Mouse (Mus musculus) intestine, embryonic 16.5 days (tissue): ENCODE data around the gene Kcnk10. TPM values are rescaled to one million over a fixed set of nuclear protein-coding genes. Genes with fewer than 3 reads are reported as not detected.

Experiments used
- ATAC-seq: fragments of 200-750 bp; cut with Nextera tagmentation; 2 replicates; pipeline ENCODE4 v1.8.0; 2017; ENCODE audit warnings: moderate TSS enrichment, moderate library complexity
- H3K27ac ChIP-seq: fragments of 300-500 bp; sonication (generic); 2 replicates; pipeline ENCODE4 v1.5.1; 2014; ENCODE audit warnings: mild to moderate bottlenecking, low read length
- H3K27me3 ChIP-seq: fragments of 300-500 bp; sonication (generic); replicated peaks from 2 replicates; pipeline ENCODE4 v1.6.1; 2014; ENCODE audit warnings: low read length, control low read depth, mixed read lengths; ENCODE audit not compliant: control insufficient read depth, insufficient read depth
- H3K36me3 ChIP-seq: fragments of 300-500 bp; sonication (generic); 2 replicates; pipeline ENCODE4 v1.6.1; 2014; ENCODE audit warnings: low read length, control low read depth; ENCODE audit not compliant: control insufficient read depth, insufficient read depth
- H3K4me1 ChIP-seq: fragments of 300-500 bp; sonication (generic); 2 replicates; pipeline ENCODE4 v1.6.1; 2014; ENCODE audit warnings: low read length, control low read depth, mixed read lengths; ENCODE audit not compliant: control insufficient read depth, insufficient read depth
- H3K4me2 ChIP-seq: fragments of 300-500 bp; sonication (generic); 2 replicates; pipeline ENCODE4 v1.6.1; 2014; ENCODE audit warnings: low read depth, low read length, control low read depth
- H3K4me3 ChIP-seq: fragments of 300-500 bp; sonication (generic); 2 replicates; pipeline ENCODE4 v1.5.1; 2014; ENCODE audit warnings: mild to moderate bottlenecking, low read length
- H3K9ac ChIP-seq: fragments of 300-500 bp; sonication (generic); 2 replicates; pipeline ENCODE4 v1.6.1; 2014; ENCODE audit warnings: low read depth, low read length
- H3K9me3 ChIP-seq: fragments of 300-500 bp; sonication (generic); 2 replicates; pipeline ENCODE4 v1.6.1; 2016; ENCODE audit warnings: low read length, control low read depth; ENCODE audit not compliant: control insufficient read depth
- WGBS: fragments of 180-500 bp; shearing (Covaris S2); extraction: QIAGEN DNeasy Blood & Tissue Kit; methylation state at CpG from one replicate; pipeline ENCODE4 v1.1.7; 2014; 5-methylcytosine and 5-hydroxymethylcytosine counted together
- polyA plus RNA-seq: library from polyadenylated mRNA; unstranded; fragments of >200 nt; fragmentation: Nextera tagmentation; extraction: Ambion mirVana; gene quantifications from 2 replicates; pipeline ENCODE4 v1.2.1, GENCODE M21; 2015

Gene Kcnk10
- polyA plus RNA-seq, 1 experiment from 2014 or later: 1.1 TPM

- H3K27ac ChIP-seq: no peak overlapping the region
- H3K27me3 ChIP-seq: no peaks in the 10 kb centered on the region
- ATAC-seq: no peak
- H3K9me3 ChIP-seq: no peaks in the 10 kb centered on the region
- H3K9ac ChIP-seq: no peak overlapping the region
- H3K36me3 ChIP-seq: no peaks in the 10 kb centered on the region
- no peak overlapping the region for H3K4me2 ChIP-seq
- H3K4me1 ChIP-seq: no peaks in the 10 kb centered on the region
- WGBS: 57% methylated on average over 4 of the region's 4 CpGs
- H3K4me3 ChIP-seq: no peak overlapping the region
These were observed 181.5 kb downstream of the Kcnk10 start for GRCm38 (mm10) chr12:98396586-98396985.

GRCm38 (mm10) chr12:98394115-98394514, 184.0 kb downstream of the Kcnk10 start:
- Histone ChIP-seq H3K4me2 (no peak overlapping the region), H3K9ac (no peak overlapping the region), H3K36me3 (no peaks in the 10 kb centered on the region), H3K9me3 (no peaks in the 10 kb centered on the region), H3K27ac (no peak overlapping the region), H3K27me3 (no peaks in the 10 kb centered on the region), H3K4me3 (no peak overlapping the region), H3K4me1 (no peaks in the 10 kb centered on the region)
- no peak for ATAC-seq
- 88% methylated on average over 5 of the region's 5 CpGs for WGBS

- Histone ChIP-seq H3K27me3 (no peaks in the 10 kb centered on the region), H3K4me2 (no peak overlapping the region), H3K27ac (no peak overlapping the region), H3K9ac (no peak overlapping the region), H3K9me3 (no peaks in the 10 kb centered on the region), H3K4me3 (no peak overlapping the region), H3K36me3 (no peaks in the 10 kb centered on the region), H3K4me1 (no peaks in the 10 kb centered on the region)
- ATAC-seq: no peak
- WGBS: 76% methylated on average over 5 of the region's 5 CpGs
These were observed 186.8 kb downstream of the Kcnk10 start for GRCm38 (mm10) chr12:98391347-98391746.

DNA sequence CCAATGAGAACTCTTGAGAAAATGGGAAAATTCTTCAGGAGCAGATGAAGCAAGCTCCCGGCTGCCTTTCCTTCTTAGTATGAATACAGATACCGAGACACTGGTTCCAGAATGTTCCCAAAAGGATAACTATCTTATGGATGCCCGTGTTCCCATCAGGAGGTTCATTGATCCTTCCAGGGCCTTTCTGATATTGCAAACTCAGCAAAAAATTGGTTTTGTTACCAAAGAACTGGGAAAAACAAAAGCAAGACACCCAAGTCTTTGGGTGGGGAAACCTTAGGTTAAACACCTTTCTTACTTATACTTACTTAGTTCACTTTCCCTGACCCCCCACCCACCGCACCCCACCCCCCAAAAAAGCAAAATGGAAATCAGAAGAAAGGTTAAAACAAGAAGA, 188.5 kb downstream of the Kcnk10 start:
- no peaks in the 10 kb centered on the region for H3K4me1 ChIP-seq
- H3K36me3 ChIP-seq: no peaks in the 10 kb centered on the region
- no peak overlapping the region for H3K9ac ChIP-seq
- no peak for ATAC-seq
- 91% methylated on average over 4 of the region's 4 CpGs for WGBS
- no peak overlapping the region for H3K4me2 ChIP-seq
- H3K4me3 ChIP-seq: no peak overlapping the region
- H3K27me3 ChIP-seq: no peaks in the 10 kb centered on the region
- no peaks in the 10 kb centered on the region for H3K9me3 ChIP-seq
- no peak overlapping the region for H3K27ac ChIP-seq

Other genes starting within 250 kb of the Kcnk10 start
- 7.5 and 8.6 TPM in 2 replicates for gene Spata7, start 49.8 kb upstream of the Kcnk10 start, polyA plus RNA-seq
- 4.7 and 6.1 TPM in 2 replicates for gene Ptpn21, start 159.1 kb upstream of the Kcnk10 start, polyA plus RNA-seq
- gene Zc3h14, start 168.7 kb upstream of the Kcnk10 start, polyA plus RNA-seq: 65.6 and 70.2 TPM in 2 replicates